Mouse (Mus musculus) cerebellum, adult 2 months (tissue): ENCODE results near the gene Fam3c.

Source experiments
- CTCF ChIP-seq: fragments of 200-500 bp; IDR thresholded peaks from 2 replicates; pipeline ENCODE4 v1.5.1; 2011; ENCODE audit warnings: low read depth, mild to moderate bottlenecking, control low read depth, low read length, moderate library complexity, borderline replicate concordance; ENCODE audit not compliant: insufficient read depth
- POLR2A ChIP-seq: fragments of 200-500 bp; IDR thresholded peaks from 2 replicates; pipeline ENCODE4 v1.6.1; 2011; ENCODE audit warnings: low read length, control low read depth, borderline replicate concordance; ENCODE audit not compliant: insufficient read depth

DNA sequence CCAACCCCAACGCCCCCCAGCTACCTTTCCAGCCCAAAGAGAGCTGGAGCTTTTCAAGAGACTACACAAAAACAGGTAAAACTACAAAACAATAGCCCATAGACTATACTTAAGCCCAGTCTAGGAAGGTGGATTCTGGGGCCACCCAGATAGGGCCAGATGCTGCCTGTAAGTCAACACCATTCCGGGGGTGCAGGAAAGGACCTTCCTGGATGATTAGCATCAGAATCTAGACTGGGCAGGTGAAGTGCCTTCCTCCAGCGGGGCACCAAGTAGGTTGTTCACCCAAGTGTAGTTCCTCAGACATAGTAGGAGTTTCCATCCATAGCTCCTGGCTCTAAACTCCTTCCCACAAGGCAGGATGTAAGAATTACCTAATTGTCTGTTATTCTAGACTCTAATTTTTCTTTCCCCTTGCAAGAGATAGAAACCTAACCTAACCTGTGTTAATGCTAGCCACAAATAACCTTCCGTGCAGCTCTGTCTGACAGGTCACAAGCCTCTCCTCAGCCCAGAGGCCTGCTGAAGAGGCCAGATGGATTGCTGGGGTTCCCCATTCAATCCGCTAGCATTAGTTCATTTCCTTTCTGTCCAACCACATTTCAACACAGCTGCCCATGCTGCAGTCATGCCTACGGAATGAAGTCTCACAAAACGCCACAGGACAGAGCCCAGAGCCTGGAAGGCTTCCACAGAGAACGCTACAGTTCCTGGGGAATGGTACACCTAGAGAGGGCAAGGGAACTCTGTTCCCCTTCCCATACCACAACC, 8.7 kb downstream of the Fam3c start:
- TF ChIP-seq CTCF (no peak), POLR2A (no peak)
